Mouse (Mus musculus): ENCODE measurements around the gene Zxdc. TPM values are rescaled to one million over a fixed set of nuclear protein-coding genes. Genes with fewer than 3 reads are reported as not detected.
A peak's percentile ranks its signal among the peaks of the same experiment; 100 is the strongest.

Gene Zxdc
- total and polyA plus RNA-seq, 2 experiments from 2014 or later: 6.9 to 46.3 TPM

DNA sequence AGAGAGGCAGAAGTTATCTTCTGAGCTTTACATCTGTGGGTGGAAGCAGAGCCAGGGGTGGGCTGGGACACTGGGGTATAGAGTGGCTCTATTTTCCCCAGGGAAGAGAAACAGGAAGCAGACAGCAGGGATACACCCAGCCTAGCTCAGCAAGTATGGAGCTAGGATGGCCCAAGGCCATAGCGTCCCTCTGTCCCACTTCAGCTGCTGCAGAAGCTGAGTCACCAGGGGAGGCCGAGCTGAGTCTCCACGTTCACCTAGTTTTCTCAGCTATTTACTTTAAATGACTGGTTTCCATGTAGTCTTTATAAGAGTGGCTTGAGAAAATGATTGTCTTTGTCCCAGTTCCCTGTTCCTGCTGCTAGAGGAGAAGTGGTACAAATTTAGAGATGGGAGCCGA, 20.8 kb upstream of the Zxdc start:
- H3K9ac ChIP-seq (replicated peaks; ENCODE audit: low read length, poor library complexity, severe bottlenecking): no peak overlapping the region
- no peaks in the 10 kb centered on the region for H3K27me3 ChIP-seq (ENCODE audit: insufficient read depth, low read length)
- no peak for DNase-seq (ENCODE audit: low spot score)
- H3K9me3 ChIP-seq (ENCODE audit: low read length): no peaks in the 10 kb centered on the region
- H3K36me3 ChIP-seq (ENCODE audit: insufficient read depth, low read length): no peaks in the 10 kb centered on the region
- no peak overlapping the region for H3K4me2 ChIP-seq (ENCODE audit: low read depth, low read length, poor library complexity, severe bottlenecking)
- no peak for ATAC-seq (ENCODE audit: low FRiP score)
- H3K27ac ChIP-seq (ENCODE audit: low read depth, low read length): no peak overlapping the region
- 81% methylated on average over 4 of the region's 4 CpGs for WGBS
- no peak for TF ChIP-seq CTCF (IDR thresholded peaks at IDR 0.05)
- no peaks in the 10 kb centered on the region for H3K4me1 ChIP-seq (ENCODE audit: insufficient read depth, low read length)
- no peak overlapping the region for H3K4me3 ChIP-seq (ENCODE audit: low read depth, low read length)

DNA sequence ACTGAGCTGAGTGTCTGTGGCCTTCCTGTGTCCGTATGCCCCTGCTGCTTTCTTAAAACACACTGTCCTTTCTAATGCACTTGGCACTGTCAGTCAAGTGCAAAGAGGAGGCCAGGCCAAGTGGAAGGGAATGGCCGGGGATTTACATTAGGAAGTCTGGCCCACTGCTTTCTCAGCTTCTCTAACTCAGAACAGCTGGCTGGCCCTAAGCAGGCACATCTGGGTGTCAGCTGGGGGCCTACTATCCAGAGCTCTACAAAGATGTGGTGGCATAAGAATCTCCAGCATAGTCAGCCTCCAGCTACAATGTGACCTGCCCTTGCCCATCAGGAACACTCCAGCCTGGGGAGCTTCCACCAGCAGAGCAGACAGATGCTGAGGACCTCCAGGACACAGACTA, 19.3 kb upstream of the Zxdc start:
- H3K4me1 ChIP-seq (ENCODE audit: insufficient read depth, low read length): no peaks in the 10 kb centered on the region
- ATAC-seq (ENCODE audit: low FRiP score): no peak

DNA sequence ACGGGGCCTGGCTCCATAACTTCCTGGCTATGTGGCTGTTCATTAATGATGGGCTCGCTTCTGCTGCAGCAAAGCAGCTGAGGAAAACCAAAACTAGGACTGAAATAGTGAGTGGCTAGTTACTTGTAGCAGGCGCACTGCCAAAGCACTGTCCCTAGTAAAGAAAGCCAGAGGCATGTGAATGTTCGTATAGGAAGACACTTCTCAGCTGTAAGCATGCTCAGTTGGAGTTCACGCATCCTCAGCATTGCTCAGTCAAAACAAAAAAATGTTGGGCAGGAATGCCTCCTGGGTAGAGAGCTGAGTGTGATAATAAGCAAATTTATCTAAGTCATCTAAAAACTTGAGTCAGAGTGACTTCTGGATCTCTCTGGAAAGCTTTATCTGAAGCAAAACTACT, 11.2 kb upstream of the Zxdc start:
- Histone ChIP-seq H3K36me3 (ENCODE audit: insufficient read depth, low read length) (no peaks in the 10 kb centered on the region), H3K4me2 (ENCODE audit: low read depth, low read length, poor library complexity, severe bottlenecking) (no peak overlapping the region), H3K4me3 (ENCODE audit: low read depth, low read length) (no peak overlapping the region), H3K27me3 (ENCODE audit: insufficient read depth, low read length) (no peaks in the 10 kb centered on the region), H3K9ac (replicated peaks; ENCODE audit: low read length, poor library complexity, severe bottlenecking) (no peak overlapping the region), H3K9me3 (ENCODE audit: low read length) (no peaks in the 10 kb centered on the region), H3K27ac (ENCODE audit: low read depth, low read length) (no peak overlapping the region), H3K4me1 (ENCODE audit: insufficient read depth, low read length) (no peaks in the 10 kb centered on the region)
- ATAC-seq (ENCODE audit: low FRiP score) (no peak), DNase-seq (ENCODE audit: low spot score) (no peak)
- TF ChIP-seq CTCF (IDR thresholded peaks at IDR 0.05): no peak
- 66% methylated on average over 5 of the region's 5 CpGs for WGBS

More for the DNA sequence above, 19.3 kb upstream of the Zxdc start:
- Histone ChIP-seq H3K27ac (ENCODE audit: low read depth, low read length) (no peak overlapping the region), H3K36me3 (ENCODE audit: insufficient read depth, low read length) (no peaks in the 10 kb centered on the region), H3K4me3 (ENCODE audit: low read depth, low read length) (no peak overlapping the region), H3K9me3 (ENCODE audit: low read length) (no peaks in the 10 kb centered on the region), H3K4me2 (ENCODE audit: low read depth, low read length, poor library complexity, severe bottlenecking) (no peak overlapping the region), H3K27me3 (ENCODE audit: insufficient read depth, low read length) (no peaks in the 10 kb centered on the region), H3K9ac (replicated peaks; ENCODE audit: low read length, poor library complexity, severe bottlenecking) (no peak overlapping the region)
- WGBS: 64% methylated on average over 2 of the region's 2 CpGs
- TF ChIP-seq CTCF (IDR thresholded peaks at IDR 0.05): no peak
- DNase-seq (ENCODE audit: low spot score): no peak

DNA sequence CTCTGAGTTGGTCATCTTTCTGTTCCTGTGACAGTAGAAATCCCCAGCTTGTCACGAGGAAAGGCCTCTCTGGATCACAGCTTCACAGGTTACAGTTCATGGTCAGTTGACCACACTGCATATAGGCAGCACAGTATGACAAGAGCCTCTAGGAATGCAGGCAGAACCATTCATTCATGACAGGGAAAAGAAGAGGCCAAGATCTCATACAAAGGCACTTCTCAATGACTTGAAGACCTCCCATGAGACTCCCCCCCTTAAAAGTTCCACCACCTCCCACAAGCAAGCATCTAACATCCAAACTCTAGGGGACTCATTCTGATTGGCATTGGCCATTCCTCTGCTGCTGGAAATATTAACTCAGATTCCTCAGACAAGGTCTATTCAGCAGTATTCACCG, 9.8 kb upstream of the Zxdc start:
- H3K27me3 ChIP-seq (ENCODE audit: insufficient read depth, low read length): no peaks in the 10 kb centered on the region
- no peak overlapping the region for H3K9ac ChIP-seq (replicated peaks; ENCODE audit: low read length, poor library complexity, severe bottlenecking)
- H3K36me3 ChIP-seq (ENCODE audit: insufficient read depth, low read length): no peaks in the 10 kb centered on the region
- ATAC-seq (ENCODE audit: low FRiP score) (no peak), DNase-seq (ENCODE audit: low spot score) (no peak)
- H3K4me2 ChIP-seq (ENCODE audit: low read depth, low read length, poor library complexity, severe bottlenecking): no peak overlapping the region
- no peak for TF ChIP-seq CTCF (IDR thresholded peaks at IDR 0.05)
- no peaks in the 10 kb centered on the region for H3K9me3 ChIP-seq (ENCODE audit: low read length)
- H3K27ac ChIP-seq (ENCODE audit: low read depth, low read length): no peak overlapping the region
- no peak overlapping the region for H3K4me3 ChIP-seq (ENCODE audit: low read depth, low read length)
- H3K4me1 ChIP-seq (ENCODE audit: insufficient read depth, low read length): no peaks in the 10 kb centered on the region
- 50% methylated on average over 2 of the region's 2 CpGs for WGBS

DNA sequence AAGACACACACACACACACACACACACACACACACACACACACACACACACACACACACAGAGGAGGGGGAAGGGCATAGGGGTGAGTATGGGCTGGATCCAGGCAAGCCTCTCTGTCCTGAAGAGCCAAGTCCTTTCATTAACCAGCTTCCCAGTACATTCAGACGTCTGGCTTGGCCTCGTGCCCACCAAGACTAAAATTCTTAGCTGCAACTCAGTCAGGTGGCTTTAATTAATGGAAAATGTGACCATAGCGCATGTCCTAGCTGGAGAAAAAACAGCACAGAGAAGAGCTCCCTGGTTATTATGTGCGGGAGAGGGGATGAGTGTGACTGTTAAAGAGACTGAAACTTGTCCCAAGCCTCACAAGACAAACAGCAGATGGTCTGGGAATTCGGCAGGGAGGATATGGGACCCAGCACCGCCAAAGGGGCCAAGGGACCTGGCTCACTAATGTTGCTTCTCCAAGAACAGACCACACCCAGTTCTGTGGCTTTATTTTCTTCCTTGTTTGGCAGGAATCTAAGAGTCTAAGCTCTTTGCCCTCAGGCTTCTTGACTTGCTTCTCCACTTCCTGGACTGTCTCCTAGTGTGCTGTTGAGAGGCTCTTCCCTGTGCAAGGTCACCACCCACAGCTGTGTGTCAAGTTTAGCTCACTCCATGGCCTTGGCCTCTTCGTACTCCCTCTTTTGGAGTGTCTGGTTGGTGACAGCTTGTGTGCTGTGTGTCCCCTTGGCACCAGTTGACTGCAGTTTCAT, 9.1 kb upstream of the Zxdc start:
- no peaks in the 10 kb centered on the region for H3K9me3 ChIP-seq (ENCODE audit: low read length)
- peak; percentile 73 for DNase-seq (ENCODE audit: low spot score)
- H3K36me3 ChIP-seq (ENCODE audit: insufficient read depth, low read length): no peaks in the 10 kb centered on the region
- TF ChIP-seq CTCF (IDR thresholded peaks at IDR 0.05): no peak
- ATAC-seq (ENCODE audit: low FRiP score): peak; percentile 68
- H3K9ac ChIP-seq (replicated peaks; ENCODE audit: low read length, poor library complexity, severe bottlenecking): no peak overlapping the region
- H3K4me2 ChIP-seq (ENCODE audit: low read depth, low read length, poor library complexity, severe bottlenecking): no peak overlapping the region
- no peaks in the 10 kb centered on the region for H3K27me3 ChIP-seq (ENCODE audit: insufficient read depth, low read length)
- 52% methylated on average over 7 of the region's 7 CpGs for WGBS
- no peak overlapping the region for H3K27ac ChIP-seq (ENCODE audit: low read depth, low read length)
- no peak overlapping the region for H3K4me3 ChIP-seq (ENCODE audit: low read depth, low read length)
- no peaks in the 10 kb centered on the region for H3K4me1 ChIP-seq (ENCODE audit: insufficient read depth, low read length)

DNA sequence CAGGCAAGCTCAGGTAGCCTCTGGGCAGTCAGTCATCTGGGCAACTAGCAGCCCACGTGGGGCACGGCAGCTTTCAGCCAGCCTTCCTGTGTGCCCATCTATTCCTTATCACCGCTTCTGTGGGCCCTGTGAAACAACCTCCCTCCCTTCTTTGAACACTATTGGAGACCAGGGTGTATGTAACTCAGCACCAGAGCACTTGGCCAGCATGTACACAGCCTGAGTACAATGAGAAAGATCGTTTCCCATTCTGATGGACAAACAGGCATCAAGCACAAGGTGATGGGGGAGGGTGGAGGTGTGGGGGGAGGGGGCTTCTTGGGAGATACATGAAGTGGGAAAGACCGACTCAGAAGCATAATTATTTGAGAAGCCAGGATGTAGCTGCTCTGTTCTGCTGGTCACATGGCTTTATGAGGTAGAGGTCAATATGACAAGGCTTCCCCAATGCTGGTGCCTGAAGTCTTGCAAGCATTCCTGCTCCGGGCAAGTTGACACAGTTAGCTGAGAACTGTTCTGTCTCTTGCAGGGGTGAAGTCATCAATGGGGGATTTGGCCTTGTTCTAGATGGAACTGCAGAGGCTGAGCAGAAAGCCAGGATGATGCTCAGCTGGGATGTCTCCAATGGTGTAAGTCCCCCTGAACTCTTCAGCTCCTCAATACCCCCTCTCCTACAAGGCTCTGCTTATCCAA, 8.2 kb upstream of the Zxdc start:
- ATAC-seq (ENCODE audit: low FRiP score): no peak
- TF ChIP-seq CTCF (IDR thresholded peaks at IDR 0.05): no peak
- Histone ChIP-seq H3K4me3 (ENCODE audit: low read depth, low read length) (no peak overlapping the region), H3K4me1 (ENCODE audit: insufficient read depth, low read length) (no peaks in the 10 kb centered on the region), H3K36me3 (ENCODE audit: insufficient read depth, low read length) (no peaks in the 10 kb centered on the region), H3K27me3 (ENCODE audit: insufficient read depth, low read length) (no peaks in the 10 kb centered on the region), H3K27ac (ENCODE audit: low read depth, low read length) (no peak overlapping the region), H3K9me3 (ENCODE audit: low read length) (no peaks in the 10 kb centered on the region), H3K4me2 (ENCODE audit: low read depth, low read length, poor library complexity, severe bottlenecking) (no peak overlapping the region), H3K9ac (replicated peaks; ENCODE audit: low read length, poor library complexity, severe bottlenecking) (no peak overlapping the region)
- WGBS: 89% methylated on average over 6 of the region's 6 CpGs
- no peak for DNase-seq (ENCODE audit: low spot score)
